Mouse (Mus musculus): ENCODE data around the gene Zbtb7b. TPM values are rescaled to one million over a fixed set of nuclear protein-coding genes. Genes with fewer than 3 reads are reported as not detected.

The Zbtb7b gene
- polyA plus RNA-seq, 1 experiment, result 2.8 TPM

DNA sequence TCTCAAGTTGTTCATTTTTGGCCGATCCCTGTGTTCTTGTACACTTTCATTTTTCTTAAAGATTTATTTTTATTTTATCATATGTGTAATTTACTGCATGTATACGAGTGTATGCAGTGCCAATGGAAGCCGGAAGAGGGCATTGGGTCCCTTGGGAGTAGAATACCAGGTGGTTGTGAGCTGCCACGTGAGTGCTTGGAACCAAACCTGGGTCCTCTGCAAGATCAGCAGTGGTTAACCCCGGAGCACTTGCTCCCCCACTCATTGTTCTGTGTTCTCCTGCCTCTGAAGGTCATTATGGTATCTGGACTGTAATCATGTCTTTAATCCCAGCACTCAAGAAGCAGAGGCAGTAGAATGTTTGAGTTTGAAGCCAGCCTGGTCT is 30.6 kb upstream of the Zbtb7b start:
- TF ChIP-seq POLR2A (IDR thresholded peaks at IDR 0.05; ENCODE audit: borderline replicate concordance, extremely low read depth, insufficient read depth, insufficient read length, poor library complexity, severe bottlenecking), result no peak
- TF ChIP-seq CTCF (IDR thresholded peaks at IDR 0.05; ENCODE audit: borderline replicate concordance, extremely low read depth, insufficient read depth, insufficient read length), result no peak
- DNase-seq (ENCODE audit: low read depth), result no peak

DNA sequence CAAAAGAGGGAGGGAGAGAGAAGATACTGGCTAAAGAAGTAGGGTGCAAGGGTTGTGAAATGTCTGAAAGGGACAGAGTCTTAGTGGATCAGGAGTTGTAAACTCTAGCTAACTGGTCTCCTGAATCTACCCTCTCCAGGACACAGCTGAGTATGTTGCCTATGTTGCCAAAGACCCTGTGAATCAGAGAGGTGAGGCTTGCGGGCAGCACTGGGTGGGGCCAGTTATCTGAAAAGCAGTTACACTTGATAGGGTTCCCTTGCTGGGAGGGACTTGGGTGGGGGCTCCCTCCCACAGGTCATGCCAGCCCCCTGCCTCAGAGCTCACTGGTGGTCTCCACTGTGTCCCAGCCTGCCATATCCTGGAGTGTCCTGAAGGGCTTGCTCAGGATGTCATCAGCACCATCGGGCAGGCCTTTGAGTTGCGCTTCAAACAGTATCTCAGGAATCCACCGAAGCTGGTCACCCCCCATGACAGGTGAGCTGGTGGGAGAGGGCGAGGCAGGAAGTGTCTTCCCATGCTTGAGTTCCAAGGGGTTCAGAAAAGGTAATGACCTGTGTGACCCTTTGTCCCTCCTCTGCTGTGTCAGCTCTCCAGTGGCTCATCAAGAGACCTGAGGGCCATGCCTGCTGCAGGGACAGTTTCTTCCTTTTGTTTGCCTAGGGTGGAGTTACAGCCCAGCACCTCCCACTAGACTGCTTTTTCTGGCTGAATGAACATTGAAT is 30.0 kb upstream of the Zbtb7b start:
- TF ChIP-seq POLR2A (IDR thresholded peaks at IDR 0.05; ENCODE audit: borderline replicate concordance, extremely low read depth, insufficient read depth, insufficient read length, poor library complexity, severe bottlenecking) (no peak), CTCF (IDR thresholded peaks at IDR 0.05; ENCODE audit: borderline replicate concordance, extremely low read depth, insufficient read depth, insufficient read length) (no peak)
- no peak for DNase-seq (ENCODE audit: low read depth)

GRCm38 (mm10) chr3:89422556-89423205 is 28.1 kb upstream of the Zbtb7b start:
- no peak for TF ChIP-seq CTCF (IDR thresholded peaks at IDR 0.05; ENCODE audit: borderline replicate concordance, extremely low read depth, insufficient read depth, insufficient read length)
- no peak for TF ChIP-seq POLR2A (IDR thresholded peaks at IDR 0.05; ENCODE audit: borderline replicate concordance, extremely low read depth, insufficient read depth, insufficient read length, poor library complexity, severe bottlenecking)
- DNase-seq (ENCODE audit: low read depth), result no peak

DNA sequence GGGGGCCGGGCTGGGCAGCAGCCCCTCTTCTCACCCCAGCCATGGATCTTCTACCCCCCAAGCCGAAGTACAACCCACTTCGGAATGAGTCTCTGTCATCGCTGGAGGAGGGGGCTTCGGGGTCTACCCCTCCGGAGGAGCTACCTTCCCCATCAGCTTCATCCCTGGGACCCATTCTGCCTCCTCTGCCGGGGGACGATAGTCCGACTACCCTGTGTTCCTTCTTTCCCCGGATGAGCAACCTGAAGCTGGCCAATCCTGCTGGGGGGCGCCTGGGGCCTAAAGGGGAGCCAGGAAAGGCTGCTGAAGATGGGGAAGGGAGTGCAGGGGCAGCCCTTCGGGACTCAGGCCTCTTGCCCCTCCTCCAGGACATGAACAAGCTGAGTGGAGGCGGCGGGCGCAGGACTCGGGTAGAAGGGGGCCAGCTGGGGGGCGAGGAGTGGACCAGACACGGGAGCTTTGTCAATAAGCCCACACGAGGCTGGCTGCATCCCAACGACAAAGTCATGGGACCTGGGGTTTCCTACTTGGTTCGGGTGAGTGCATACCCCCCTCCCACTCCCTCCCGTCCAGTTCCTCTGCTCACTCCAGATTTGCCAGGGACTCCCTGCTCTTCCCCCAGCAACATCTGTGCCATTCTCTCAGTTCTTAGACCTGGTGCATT is 27.4 kb upstream of the Zbtb7b start:
- TF ChIP-seq CTCF (IDR thresholded peaks at IDR 0.05; ENCODE audit: borderline replicate concordance, extremely low read depth, insufficient read depth, insufficient read length) (no peak), POLR2A (IDR thresholded peaks at IDR 0.05; ENCODE audit: borderline replicate concordance, extremely low read depth, insufficient read depth, insufficient read length, poor library complexity, severe bottlenecking) (no peak)
- DNase-seq (ENCODE audit: low read depth), result peak; percentile 19

DNA sequence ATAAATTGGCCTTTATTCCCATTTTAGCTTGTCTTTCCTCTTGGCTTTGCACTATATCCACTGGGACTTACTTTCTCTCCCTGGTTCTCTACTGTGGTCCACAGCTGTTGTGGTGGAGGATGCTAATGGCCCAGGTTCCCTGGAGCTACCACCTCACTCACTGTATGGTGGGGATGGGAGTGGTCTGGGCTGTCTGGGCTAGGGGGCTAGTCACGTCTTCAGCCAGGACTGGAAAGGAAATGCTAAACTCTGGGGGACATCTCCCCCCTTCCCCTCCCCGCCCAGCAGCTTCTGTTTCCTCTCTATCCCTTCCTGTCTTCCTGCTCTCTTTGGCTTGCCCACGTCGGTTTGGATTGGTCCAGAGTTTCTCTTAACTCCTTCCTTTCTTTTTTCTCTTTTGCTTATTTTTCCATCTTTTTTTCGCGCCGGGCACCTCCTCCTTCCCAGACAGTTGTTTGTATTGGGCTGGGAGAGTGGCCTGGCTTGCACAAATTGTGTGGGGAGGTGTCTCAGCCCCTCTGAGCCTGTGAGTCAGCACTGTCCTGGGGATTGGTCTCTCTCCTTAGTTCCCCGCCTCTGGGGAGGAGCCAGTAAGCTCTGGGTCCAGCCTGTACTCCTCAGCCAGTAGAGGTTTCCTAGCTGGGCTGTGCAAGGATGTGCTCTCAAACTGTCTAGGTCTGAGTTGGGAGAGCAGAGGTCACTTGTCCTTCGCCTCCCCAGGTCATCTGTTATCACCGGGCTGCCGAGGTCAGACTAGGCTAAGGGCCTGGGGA is 26.6 kb upstream of the Zbtb7b start:
- no peak for TF ChIP-seq CTCF (IDR thresholded peaks at IDR 0.05; ENCODE audit: borderline replicate concordance, extremely low read depth, insufficient read depth, insufficient read length)
- no peak for TF ChIP-seq POLR2A (IDR thresholded peaks at IDR 0.05; ENCODE audit: borderline replicate concordance, extremely low read depth, insufficient read depth, insufficient read length, poor library complexity, severe bottlenecking)
- peak; percentile 78 for DNase-seq (ENCODE audit: low read depth)

GRCm38 (mm10) chr3:89420421-89420820 is 25.8 kb upstream of the Zbtb7b start:
- TF ChIP-seq POLR2A (IDR thresholded peaks at IDR 0.05; ENCODE audit: borderline replicate concordance, extremely low read depth, insufficient read depth, insufficient read length, poor library complexity, severe bottlenecking), result no peak
- no peak for TF ChIP-seq CTCF (IDR thresholded peaks at IDR 0.05; ENCODE audit: borderline replicate concordance, extremely low read depth, insufficient read depth, insufficient read length)
- DNase-seq (ENCODE audit: low read depth), result no peak

DNA sequence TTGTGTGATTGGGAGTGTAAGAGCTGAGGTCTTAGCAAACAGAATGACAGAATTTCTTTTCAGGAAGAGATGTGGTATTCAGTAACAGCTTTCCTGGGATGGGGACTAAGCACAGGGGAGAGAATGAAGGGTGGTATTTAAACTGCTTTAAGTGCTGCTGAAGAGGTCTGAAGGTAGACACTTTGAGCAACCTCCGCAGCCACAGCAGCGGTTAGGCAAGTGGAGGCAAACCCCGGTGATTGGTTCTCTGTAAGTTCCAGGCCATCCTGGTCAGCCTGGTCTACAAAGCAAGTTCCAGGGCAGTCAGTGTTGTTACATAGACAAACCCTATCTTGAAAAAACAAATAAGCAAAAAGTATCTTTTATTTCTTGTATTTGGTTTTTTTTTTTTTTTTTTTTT is 25.4 kb upstream of the Zbtb7b start:
- DNase-seq (ENCODE audit: low read depth), result no peak
- TF ChIP-seq POLR2A (IDR thresholded peaks at IDR 0.05; ENCODE audit: borderline replicate concordance, extremely low read depth, insufficient read depth, insufficient read length, poor library complexity, severe bottlenecking) (no peak), CTCF (IDR thresholded peaks at IDR 0.05; ENCODE audit: borderline replicate concordance, extremely low read depth, insufficient read depth, insufficient read length) (no peak)

DNA sequence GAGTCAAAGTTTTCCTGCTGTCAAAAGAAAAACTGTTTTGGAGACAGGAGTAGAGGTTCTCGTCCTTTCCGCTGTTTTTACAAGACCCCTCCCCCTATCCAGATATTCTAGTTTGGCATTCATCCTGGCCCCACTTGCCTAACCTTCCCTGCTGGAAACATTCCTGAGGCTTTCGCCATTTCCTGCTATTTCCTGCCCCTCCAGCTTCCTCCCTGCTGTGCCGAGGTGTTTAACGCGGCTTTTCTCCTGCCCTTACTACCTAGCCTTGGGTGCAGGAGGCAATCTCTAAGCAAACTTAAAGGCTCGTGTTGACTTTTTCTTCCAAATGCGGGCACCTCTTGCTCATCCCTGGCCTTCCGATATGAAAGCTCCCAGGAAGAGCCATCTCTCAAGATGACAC is 25.0 kb upstream of the Zbtb7b start:
- TF ChIP-seq CTCF (IDR thresholded peaks at IDR 0.05; ENCODE audit: borderline replicate concordance, extremely low read depth, insufficient read depth, insufficient read length), result no peak
- no peak for TF ChIP-seq POLR2A (IDR thresholded peaks at IDR 0.05; ENCODE audit: borderline replicate concordance, extremely low read depth, insufficient read depth, insufficient read length, poor library complexity, severe bottlenecking)
- peak; percentile 29 for DNase-seq (ENCODE audit: low read depth)

GRCm38 (mm10) chr3:89418861-89419250 is 24.3 kb upstream of the Zbtb7b start:
- no peak for TF ChIP-seq CTCF (IDR thresholded peaks at IDR 0.05; ENCODE audit: borderline replicate concordance, extremely low read depth, insufficient read depth, insufficient read length)
- no peak for TF ChIP-seq POLR2A (IDR thresholded peaks at IDR 0.05; ENCODE audit: borderline replicate concordance, extremely low read depth, insufficient read depth, insufficient read length, poor library complexity, severe bottlenecking)
- no peak for DNase-seq (ENCODE audit: low read depth)

GRCm38 (mm10) chr3:89418170-89418860 is 23.7 kb upstream of the Zbtb7b start, which contains the start of the genes Cks1b and Shc1:
Gene Cks1b, minus strand, starts transcription at chr3:89418383.
Gene Shc1, plus strand, starts transcription at chr3:89418443.
- DNase-seq (ENCODE audit: low read depth), result peak; percentile 100

More at GRCm38 (mm10) chr3:89418170-89418860, 23.7 kb upstream of the Zbtb7b start, which contains the start of the genes Cks1b and Shc1:
- no peak for TF ChIP-seq CTCF (IDR thresholded peaks at IDR 0.05; ENCODE audit: borderline replicate concordance, extremely low read depth, insufficient read depth, insufficient read length)
- peak; percentile 28; the same call in 1 of the 2 replicates for TF ChIP-seq POLR2A (IDR thresholded peaks at IDR 0.05; ENCODE audit: borderline replicate concordance, extremely low read depth, insufficient read depth, insufficient read length, poor library complexity, severe bottlenecking)

Data from brain, embryonic 14.5 days (tissue).